Mouse (Mus musculus) mammary gland, adult 2 months (tissue): Measurements from ENCODE around the gene Qrsl1. TPM values are rescaled to one million over a fixed set of nuclear protein-coding genes. Genes with fewer than 3 reads are reported as not detected.

ENCODE experiments used
- polyA plus RNA-seq: library from polyadenylated mRNA; depleted of rRNA; stranded (reverse); fragments of >200 nt; gene quantifications from 2 replicates; pipeline ENCODE4 v1.2.3, GENCODE M21; 2012; ENCODE audit warnings: low replicate concordance; rRNA removed

Gene Qrsl1
- polyA plus RNA-seq = 7.1 and 12.1 TPM in 2 replicates

GRCm38 (mm10) chr10:43901578-43902194 lies at the start of gene Qrsl1, which contains the start of gene Rtn4ip1:
TSS of gene Qrsl1 (minus strand) at chr10:43901745.
TSS of gene Rtn4ip1 (plus strand) at chr10:43901807.

Other genes starting within 250 kb of the Qrsl1 start
- 8.2 and 21.8 TPM in 2 replicates for gene Rtn4ip1, start 62 bp upstream of the Qrsl1 start, polyA plus RNA-seq
- gene Crybg1, start 247.1 kb upstream of the Qrsl1 start, polyA plus RNA-seq = 7.3 and 8.2 TPM in 2 replicates